Mouse (Mus musculus) kidney, adult 11 months (tissue): ENCODE results near the gene Gfer.
"Not testable (repeated sequence)": the region's sequence is repeated elsewhere in the genome, so short reads cannot be mapped to it uniquely, and the experiment has no call there.

Source experiments
- DNase-seq: peaks from one replicate; pipeline ENCODE4 v3.0.0; 2022

The Gfer gene

GRCm38 (mm10) chr17:24677500-24678080, 18.4 kb downstream of the Gfer start:
- DNase-seq: no peak

- DNase-seq: no peak
These were observed 19.1 kb downstream of the Gfer start for GRCm38 (mm10) chr17:24676877-24677276.

- no peak for DNase-seq
These were observed 19.8 kb downstream of the Gfer start for GRCm38 (mm10) chr17:24676187-24676586.

DNA sequence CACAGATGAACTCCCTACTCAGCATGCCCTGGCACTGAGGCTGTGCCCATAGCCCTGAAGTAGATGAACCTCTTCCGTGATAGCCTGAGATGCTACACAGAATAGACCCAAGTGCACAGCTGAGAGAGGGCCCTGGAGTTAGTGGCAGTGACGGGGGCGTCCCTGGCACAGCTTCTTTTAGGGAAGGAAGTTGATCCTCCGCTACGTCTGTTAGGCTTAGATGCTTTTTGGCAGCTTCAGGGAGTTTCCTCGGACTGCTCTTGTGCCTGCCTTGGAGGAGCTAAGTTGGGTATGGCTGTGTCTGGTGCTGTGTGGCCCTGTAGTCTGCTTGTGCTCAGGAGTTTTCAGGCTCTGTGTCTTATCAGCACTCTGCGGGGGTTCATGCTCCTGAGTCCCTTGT, 21.7 kb downstream of the Gfer start:
- DNase-seq: no peak

GRCm38 (mm10) chr17:24672141-24672540, 23.8 kb downstream of the Gfer start:
- peak; percentile 68 for DNase-seq

DNA sequence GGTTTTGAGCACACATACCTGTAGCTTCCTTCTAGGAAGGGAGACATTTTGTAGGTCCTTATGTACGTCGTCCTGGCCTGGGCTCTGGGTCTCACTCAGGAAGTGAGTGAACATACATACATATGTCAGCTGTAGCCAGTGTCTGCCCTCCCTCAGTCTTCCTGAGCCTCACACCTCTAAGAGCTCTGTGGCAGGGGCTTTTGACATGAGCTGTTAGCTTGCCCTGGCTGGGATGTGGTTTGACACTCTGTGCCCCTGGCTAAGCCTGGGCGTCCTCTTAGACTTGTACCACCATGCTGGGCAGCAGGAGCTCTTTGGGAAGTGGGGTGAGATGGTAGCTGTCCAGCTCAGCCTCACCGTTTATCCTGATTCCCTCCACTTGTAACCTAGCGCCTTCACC, 24.6 kb downstream of the Gfer start:
- DNase-seq: no peak

GRCm38 (mm10) chr17:24670246-24670844, 25.6 kb downstream of the Gfer start:
- no peak for DNase-seq

- DNase-seq: peak; percentile 92
These were observed 26.3 kb downstream of the Gfer start, which contains the start of gene Zfp598 for GRCm38 (mm10) chr17:24669545-24670245. TSS of gene Zfp598 (plus strand) at chr17:24669687.

DNA sequence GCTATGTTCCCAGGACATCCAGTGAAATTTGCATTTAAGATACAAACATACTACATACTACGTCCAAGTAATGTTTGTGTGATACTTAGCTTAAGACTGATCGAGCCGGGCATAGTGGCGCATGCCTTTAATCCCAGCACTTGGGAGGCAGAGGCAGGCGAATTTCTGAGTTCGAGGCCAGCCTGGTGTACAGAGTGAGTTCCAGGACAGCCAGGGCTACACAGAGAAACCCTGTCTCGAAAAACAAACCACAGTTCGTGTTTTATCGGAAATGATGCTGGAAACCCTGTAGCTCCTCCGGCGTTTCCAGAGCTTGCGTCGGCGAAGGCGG, 26.8 kb downstream of the Gfer start:
- DNase-seq: not testable (repeated sequence)

- DNase-seq: peak; percentile 77
These were observed 28.5 kb downstream of the Gfer start for GRCm38 (mm10) chr17:24667416-24667815.

DNA sequence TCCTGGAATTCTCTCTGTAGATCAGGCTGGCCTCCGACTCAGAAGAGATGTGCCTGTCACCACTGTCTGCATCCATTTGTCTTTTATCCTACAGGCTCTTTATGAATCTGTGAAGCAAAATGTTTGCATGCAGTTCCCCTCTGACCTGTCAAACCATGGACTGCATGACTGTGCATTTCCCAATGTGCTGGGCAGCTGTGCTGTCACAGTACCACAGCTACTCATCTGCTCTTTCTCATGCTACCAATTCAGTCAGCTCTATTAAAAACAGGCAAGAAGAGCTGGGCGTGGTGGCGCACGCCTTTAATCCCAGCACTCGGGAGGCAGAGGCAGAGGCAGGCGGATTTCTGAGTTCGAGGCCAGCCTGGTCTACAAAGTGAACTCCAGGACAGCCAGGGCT, 28.9 kb downstream of the Gfer start:
- DNase-seq: not testable (repeated sequence)

DNA sequence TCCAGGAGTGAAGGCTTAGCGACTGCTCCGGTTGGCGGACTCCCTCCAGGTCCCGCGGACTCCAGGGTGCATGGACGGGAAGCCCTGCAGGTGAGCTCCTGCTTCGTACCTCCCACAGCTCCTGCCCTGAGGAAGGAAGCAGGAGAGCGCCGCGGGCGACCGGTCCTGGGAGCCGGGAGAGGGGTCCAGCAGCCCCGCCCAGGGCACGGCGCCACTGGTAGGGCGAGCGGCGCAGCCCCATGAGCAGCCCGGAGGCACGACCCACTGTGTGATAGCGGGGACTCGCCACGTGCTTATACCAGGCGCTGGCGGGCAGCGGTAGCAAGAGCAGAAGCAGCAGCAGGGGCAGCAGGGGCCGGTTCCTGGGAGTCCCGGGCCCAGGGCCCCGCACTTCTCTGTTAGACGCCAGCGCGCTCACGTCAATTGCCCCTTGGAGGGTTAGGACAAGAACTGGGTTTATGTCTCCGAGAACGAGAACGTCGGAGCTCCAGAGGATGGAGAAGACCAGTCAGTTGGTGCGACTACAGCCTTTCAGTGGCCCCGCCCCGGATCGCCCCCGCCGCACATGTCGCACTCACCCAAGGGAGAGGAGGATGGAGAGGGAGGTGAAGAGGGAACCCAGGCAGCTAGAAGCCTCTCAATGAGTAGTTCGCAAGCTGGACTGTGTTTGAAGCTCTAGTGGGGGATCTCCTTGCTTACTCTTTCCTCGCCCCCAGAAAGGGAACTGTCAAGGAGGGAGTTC, 37.8 kb downstream of the Gfer start, which contains the start of gene Npw:
Gene Npw, minus strand, starts transcription at position 441 of the 742 bp plus-strand sequence.
- no peak for DNase-seq

- DNase-seq: no peak
These were observed 41.0 kb downstream of the Gfer start for GRCm38 (mm10) chr17:24654969-24655368.

DNA sequence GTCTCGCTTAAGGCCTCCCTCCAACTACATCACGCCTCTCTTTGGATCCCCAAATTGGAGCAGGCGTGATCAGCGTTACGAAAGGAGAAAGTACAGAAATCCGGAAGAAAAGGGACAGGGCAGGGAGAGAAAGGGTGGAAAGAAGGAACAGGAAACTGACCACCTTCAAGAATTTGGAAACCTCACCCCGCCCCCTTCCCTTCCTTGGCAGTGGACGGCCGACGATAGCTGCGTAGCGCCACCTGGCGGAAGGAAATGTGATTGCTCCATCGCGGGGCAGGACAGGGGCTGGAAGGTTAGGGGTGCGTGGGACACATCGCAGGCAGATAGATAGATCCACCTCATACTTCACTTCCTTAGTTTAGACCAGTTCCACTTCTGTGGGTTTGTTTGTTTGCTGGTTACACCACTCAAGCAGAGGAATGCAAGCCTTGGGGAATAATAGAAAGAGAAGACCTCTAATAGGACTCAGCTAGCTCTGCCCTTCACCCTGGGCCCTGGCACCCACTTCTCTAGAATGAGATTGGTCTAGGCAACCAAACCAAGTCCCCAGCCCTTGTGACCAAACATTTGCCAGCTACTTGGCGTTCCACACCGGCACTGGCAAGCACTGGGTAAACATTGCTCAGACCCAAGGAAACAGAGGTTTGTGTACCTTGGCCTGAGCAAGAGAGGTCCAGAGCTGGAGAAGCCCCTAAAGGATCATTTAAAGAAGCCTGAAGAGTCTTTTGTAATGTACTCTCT, 41.8 kb downstream of the Gfer start:
- peak; percentile 57 for DNase-seq

GRCm38 (mm10) chr17:24651835-24652234, 44.1 kb downstream of the Gfer start:
- DNase-seq: no peak

GRCm38 (mm10) chr17:24650766-24651165, 45.2 kb downstream of the Gfer start:
- DNase-seq: no peak

GRCm38 (mm10) chr17:24650070-24650616, 45.8 kb downstream of the Gfer start, which contains the start of gene Slc9a3r2:
TSS of gene Slc9a3r2 (minus strand) at chr17:24650327.
- no peak for DNase-seq

DNA sequence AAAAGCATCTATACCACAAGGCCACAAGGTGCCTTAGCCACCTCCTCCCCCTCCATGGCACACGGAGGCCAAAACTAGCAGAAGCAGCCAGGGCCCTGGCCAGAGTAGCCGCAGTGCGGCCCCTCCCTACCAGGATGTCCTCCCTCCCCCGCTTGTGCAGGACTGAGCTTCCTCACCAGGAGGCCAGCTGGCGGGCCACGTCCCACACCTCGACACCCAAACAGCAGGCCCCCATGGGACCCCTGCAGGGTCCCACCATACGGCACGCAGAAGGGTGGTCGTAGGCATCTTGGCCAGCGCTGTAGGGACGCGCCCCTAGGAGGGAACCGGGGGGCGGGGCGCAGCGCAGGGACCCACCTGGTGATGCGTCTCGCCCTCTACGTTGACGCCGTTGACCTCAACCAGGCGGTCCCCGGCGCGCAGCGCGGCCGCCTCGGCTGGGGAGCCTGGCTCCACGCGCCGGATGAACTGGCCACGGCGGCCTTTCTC, 46.3 kb downstream of the Gfer start:
- no peak for DNase-seq

- DNase-seq: no peak
These were observed 47.1 kb downstream of the Gfer start for GRCm38 (mm10) chr17:24648731-24649377.

- DNase-seq: no peak
These were observed 48.5 kb downstream of the Gfer start for GRCm38 (mm10) chr17:24647493-24647892.

DNA sequence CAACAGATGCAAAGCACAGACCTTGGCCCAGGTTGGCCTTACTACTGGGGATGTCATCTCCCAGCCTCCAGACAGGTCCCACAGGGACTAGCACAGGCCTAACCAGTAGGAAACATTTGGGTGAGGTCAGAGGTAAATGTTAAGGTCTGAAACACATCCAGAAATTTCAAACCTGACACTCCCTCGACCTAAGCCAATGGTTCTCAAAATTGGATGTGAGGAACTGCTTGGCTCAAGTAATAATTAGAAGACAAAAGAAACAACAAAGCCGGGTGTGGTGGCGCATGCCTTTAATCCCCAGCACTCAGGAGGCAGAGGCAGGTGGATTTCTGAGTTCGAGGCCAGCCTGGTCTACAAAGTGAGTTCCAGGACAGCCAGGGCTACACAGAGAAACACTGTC, 49.6 kb downstream of the Gfer start:
- no peak for DNase-seq

DNA sequence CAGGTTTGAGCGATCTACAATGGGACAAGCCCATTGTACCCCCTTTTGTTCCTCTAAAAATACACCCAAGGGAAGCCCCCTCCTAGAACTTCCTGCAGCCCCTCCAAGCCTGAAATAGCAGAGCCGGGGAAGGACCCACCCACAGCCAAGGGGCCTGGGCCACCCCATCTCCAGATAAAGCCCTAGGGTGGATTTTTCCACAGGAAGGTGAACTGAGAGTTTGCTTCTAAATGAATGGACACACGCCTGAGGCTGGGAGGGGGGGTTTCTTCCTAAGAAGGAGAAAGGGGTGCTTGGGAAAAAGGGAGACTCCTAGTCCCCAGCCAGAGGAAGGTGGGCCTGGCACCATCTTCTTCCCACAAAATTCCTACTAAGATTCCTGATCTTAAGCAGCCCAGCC, 50.0 kb downstream of the Gfer start:
- DNase-seq: peak; percentile 62
